Mouse (Mus musculus): Measurements from ENCODE around the gene Rpl7a.

Rpl7a gene

DNA sequence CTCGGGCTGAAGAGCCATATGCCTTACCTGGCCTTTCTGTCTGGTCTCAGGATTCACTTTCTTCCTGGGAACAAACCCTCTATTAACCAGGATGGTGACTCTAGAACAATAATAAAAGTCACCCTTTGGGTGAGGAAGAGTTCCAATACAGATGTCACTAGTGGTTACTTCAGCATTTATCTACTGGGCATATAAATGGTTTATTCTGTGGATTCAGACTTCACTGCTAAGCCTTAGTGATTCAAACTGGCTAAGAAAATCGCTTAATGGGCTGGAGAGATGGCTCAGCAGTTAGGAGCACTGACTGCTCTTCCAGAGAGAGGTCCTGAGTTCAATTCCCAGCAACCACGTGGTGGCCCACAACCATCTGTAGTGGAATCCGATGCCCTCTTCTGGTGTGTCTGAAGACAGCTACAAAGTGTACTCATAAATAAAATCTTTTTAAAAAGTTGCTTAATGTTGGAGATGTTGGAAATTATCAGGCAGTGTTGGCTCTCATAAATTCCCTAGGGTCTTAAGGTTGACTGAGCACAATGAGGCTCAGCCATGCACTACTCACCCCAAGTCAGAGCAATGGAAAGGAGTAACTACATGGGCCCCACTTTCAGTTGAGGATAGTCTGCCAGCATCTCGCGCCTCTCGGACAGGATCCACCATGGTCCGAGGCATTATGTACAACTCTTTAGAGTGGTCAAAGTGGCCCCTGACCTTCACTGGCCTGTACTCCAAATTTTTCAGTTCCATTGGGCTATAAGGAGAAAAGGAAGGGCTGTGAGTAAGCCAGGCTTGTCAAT is 3.8 kb downstream of the Rpl7a start:
- no peak for DNase-seq

DNA sequence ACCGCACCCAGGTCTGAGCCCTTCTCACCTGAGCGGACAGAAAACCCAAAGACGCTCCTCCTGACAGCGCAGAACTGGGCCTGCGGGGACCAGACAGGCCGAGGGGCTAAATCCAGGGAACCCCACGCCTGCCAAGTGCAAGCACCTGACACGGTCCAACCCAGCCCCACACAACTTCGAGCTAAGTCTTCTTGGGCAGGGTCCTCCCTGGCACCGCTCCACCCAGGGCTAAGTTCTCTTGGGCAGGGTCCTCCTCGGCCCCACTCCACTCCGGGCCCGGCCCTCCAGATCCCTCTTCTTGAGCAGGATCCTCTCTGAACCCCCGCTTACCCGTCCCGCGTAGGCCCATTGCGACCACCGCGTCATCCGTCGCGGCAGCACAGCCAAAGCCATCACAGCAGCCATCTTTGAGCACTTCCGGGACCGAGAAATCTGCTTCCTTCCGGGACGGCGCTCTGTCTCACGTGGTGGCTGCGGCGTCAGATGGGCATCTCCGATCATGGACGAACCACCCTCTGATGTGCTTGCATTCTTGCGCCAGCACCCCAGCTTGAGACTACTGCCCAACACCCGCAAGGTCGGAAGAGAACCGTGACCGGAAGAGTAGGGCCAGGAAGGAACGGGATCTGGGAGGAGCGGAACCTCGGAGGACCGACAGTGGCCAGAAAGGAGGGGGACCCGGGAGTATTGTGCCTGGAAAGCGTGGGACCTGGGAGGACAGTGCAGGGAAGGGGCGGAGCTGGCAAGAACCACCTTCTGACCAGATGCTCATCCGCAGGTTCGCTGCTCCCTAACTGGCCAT is 5.6 kb downstream of the Rpl7a start, which contains the start of the genes Surf2 and Surf1:
Surf2 (plus strand) TSS at position 441 of the 802 bp plus-strand sequence.
Surf1 (minus strand) TSS at position 604 of the 802 bp plus-strand sequence.
- DNase-seq = peak; percentile 81 to 83

DNA sequence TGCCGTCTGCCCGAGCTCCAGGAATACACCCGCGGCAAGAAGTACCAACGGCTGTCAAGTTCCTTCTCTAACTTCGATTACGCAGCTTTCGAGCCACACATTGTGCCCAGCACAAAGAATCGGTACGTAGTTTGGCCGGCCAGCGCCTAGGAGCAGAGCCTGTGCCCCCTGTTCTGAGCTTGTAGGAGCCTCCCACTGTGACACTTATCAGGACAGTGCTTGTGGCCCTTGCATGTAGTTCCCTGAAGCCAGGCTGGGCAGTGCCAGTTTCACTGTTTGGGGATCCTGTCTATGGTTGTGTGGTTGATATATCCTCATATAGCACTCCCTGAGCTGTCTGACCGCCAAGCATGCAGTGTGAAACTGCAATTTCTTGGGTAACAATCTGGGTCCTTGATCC is 6.2 kb downstream of the Rpl7a start:
- no peak for DNase-seq

DNA sequence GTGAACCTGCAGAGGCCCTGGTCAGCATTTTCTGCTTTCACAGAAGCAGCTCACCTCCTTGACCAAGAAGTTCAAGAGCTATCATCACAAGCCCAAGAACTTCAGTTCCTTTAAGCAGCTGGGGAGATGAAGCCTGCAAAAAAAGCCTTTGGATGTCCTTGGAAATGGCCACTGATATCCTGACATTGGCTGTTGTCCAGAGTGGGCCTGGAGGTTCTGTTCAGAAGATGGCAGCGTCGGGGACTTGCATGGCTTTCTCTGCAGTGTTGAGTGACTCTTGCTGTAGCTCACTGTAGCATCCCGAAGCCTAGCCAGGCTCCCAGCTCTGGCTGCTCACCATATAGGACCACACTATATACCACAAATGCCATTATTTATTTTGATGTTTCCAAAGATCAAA is 9.1 kb downstream of the Rpl7a start:
- no peak for DNase-seq

DNA sequence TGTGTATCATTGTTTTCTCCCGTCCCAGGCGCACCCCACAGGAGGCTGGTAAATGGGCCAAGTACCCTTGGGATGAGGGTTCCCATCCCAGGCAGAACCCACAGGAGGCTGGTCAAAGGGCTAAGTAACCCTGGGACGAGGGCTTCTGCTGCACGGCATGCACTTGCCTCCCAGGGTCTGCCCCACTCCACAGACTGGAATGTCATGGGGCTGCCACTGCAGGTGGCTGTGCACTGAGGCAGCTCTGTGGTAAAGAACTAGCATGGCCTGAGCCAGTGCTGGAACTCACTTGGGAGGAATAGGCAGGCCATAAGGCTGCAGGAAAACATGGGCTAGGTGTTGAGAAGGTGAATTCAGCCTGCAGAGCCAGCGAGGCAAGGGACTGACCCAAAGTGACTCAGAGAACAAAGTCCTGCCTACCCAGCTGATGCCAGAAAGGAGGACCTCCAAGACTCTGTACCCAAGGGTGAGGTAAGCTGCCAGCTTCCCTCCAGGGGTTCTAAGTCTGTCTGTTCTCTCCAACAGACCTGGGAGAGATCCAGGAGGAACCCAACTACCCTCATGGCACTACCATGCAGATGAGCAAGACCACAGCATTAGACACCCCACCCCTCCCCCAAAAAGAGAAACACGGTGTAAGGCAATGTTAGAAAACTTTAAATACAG is 9.8 kb downstream of the Rpl7a start:
- DNase-seq = no peak

DNA sequence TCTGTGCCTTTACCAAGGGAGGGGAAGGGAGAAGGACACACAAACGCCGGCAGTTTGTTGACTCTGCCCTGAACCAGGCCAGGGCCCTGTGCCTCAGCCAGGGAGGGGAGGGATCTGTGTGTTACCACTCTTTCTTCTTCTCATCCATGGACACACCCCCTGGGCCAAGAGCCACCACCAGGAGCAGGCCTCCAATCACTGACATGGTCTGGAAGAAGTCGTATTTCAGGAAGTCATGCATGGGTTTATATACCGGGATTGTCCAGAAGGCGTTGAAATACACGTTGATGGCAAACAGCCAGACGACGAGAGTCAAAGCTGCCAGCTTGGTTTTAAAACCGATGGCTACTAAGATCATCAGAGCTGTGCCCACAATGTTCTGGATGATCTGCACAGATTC is 11.2 kb downstream of the Rpl7a start:
- no peak for DNase-seq

DNA sequence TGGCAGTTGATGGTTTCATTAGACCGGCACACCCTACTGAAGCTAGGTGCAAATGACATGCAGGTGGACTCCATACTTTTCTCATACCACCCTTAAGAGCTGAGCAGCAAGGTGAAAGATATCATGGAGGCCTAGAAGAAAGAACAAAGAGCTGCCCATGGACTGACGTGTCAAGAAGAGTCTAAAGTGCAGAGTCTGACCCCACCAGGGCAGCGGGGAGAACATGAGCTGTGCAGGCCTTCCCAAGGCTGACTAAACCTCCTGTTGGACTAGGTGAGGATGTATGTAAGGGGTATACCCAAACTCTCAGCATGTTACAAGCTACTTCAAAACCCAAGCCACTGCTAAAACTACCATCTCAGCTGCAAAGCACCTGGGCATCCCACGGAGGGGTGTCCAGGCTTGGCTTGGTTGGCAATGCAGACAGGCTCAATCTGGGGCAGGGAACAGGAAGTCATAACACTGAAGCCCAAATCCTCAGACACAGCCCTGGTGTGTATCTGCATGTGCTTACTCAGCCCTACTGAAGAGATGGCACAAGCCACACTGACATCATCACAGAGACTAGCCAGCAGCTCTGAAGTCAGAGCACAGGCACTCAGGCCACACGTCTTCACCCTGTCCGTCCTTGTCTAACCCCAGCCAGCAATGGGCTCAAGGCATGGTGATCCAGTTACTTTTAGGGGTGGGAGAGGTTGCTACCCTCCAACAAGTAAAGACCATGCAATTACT is 17.3 kb downstream of the Rpl7a start:
- no peak for DNase-seq

DNA sequence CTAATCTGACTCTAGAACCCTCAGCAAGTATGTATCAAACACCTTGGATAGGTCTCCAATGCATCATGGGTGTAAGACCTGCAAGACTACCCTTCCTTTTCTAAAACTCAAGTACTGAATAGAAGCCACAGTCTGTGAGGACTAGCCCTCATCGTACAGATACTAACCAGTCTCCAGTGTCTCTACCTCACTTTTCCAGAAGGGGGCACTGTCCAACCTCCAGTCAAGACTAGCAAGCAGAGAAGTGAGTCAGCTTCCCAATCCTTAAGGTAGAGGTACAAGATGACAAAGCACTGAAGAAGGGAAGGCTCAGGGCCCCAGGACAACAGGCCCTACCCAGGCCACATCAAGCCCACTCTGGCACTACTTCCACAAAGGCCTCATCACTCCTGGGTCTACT is 19.8 kb downstream of the Rpl7a start:
- peak; percentile 70 to 81 for DNase-seq

DNA sequence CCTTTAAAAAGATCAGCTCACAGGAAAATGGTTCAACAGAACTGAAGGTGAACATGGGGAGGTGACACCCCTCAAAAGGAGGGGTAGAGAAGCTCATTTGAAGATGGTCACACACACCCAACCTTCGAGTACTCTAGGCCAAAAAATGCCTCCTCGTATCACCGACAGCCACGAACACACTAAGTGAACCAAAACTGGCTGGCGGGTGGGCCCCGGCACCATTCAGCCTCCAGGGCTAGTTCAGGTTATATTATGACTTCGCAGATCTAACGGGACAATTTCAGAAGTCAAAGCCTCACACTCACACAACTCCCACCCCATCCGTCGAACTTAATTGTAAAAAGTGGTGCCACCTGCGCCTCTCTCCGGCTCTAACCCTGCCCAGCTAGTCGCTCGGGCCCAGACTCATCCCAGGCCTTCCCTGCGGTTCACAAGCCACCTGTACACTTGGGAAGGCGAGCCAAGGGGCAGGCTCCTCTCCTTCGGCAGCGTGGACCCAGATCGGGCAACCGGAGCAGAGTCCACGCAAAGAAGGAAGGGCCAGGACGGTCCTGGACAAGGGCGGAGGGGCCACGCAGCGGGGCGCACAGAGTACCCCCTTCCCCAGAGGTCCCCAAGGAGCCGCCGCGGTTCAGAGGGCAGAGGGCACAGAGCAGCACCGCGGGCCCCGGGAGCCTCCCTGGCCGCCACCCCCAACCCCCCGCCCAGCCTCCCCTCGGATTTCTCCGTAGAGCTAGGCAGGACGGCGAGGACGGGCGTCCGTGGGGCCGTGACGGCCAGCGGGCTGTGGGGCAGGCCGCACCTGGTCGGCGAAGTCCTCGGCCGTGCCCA is 22.1 kb downstream of the Rpl7a start:
- peak; percentile 45 to 47 for DNase-seq

DNA sequence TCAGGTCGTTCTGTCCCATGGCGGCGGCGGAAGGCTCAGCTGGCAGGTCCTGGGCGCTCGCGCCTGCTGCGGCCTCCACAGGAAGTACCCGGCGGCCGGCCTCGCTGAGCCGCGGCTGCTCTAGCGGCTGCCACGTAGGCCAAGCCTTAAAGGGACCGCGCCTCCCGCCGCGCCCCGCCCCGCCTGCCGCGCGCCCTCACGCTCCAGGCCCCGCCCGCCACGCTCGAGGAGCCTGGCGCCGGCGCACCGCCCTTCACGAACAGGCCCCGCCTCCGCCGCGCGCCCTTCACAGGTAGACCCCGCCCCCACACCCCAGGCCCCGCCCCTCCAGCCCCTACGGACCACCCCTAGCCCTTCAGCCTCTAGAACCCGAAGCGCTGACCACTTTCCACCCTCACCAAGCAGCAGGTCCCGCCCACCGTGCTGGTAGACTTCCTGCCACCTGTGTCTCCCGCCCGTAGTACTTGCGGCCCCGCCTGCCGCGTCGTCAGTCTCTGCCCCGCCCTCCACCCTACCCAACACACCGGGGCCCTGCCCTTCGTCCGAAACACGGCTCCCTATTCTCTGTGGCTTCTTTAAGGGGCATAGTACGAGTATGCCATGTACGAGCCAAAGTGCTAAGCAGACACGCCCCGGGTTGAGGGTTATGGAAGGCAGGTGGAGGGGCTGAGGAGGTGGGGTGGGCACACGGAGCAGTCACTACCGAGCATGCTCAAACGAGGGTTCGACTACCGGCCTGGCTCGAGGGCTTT is 22.9 kb downstream of the Rpl7a start, which contains the start of the genes Surf4 and Stkld1:
Surf4 (minus strand) TSS at position 625 of the 752 bp plus-strand sequence.
Stkld1 (plus strand) TSS at position 744 of the 752 bp plus-strand sequence.
- peak; percentile 89 to 94 for DNase-seq

DNA sequence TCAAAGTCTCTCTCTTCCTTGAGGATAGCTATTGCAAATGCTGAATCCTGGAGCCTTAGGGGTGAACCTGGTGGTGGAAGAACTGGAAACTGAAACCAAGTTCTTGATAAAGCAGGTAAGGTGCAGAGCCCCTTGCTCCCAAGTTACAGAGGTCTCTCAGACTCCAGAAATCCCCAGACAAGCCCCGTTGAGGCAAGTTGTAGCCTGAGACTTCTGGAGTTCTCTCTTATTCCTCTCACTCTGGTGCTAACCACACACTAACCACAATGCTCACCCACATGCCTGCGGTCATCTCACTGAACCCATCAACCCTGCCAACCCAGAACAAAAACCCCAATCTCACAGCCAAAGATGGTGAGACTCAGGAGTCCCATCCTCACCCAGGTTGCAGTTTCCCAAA is 24.7 kb downstream of the Rpl7a start:
- DNase-seq = no peak

DNA sequence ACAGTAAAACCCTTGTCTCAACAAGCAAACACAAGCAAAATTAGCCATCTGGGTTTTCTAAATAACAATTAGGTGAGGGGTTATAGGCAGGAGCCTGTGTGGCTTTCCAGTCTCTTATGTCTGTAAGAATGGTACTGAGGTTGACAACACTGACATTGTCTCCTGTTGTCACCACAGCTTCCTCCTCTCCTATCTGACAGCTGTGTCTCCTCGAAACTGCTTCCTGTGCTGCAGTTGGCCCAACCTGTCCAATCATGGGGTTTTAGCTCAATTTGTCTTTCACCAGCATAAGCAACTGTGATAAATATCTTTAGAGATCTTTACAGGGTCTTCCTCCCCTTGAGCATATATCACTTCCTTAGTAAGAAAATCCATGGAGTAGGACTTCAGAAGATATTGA is 25.9 kb downstream of the Rpl7a start:
- DNase-seq = no peak

DNA sequence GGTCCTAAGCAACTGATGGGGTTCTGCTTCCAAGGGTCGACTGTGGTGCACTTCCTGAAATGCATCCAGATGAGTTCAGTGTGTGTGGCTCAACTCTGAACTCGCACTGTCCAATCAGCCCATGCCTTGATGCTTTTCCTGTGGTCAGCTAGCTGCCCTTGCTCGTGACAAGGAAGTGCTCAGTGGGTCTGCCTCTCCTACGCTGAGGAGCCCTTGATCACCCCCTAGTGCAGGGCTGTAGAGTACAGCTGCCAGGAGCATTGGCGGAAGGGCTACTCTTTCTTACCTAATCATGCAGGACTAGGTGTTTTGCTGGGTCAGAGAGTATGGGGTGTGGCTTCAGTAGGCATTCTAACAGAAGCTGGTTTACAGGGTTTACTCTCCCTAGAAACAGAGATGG is 31.0 kb downstream of the Rpl7a start:
- no peak for DNase-seq

DNA sequence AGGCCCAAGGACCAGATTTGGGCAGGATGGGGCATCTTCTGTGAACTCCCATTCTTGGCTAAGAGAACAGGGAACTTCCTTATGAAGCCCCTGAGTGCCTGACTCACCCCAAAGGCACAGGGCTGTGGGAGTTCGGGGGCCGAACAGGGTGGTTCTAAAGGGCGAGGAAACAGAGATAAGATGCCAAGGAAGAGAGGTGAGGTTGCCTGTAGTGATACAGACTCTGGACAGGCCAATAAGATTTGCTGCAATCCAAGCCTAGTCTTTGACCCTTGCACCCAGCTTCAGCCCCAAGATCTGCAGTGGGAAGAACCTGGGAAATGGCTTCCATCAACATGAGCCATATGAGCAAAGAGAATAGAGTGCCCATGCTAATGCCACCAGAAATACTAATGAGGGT is 32.7 kb downstream of the Rpl7a start:
- DNase-seq = no peak

DNA sequence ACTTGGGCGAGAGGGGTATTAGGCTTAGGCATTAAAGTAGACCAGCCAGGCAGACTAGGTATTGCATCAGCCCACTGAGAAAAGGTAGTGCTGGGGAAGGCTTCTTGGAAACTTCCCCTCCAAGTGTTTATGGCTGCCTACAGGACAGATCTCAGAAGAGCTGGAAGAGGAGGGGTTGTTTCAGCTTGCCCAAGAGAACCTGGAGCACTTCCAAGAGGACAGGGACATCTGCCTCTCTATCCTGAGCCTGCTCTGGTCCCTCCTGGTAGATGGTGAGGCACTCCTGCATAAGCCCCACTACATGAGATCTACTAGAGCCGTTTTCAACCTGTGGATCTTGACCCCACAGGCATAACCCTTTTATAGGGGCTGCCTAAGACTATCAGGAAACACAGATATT is 39.8 kb downstream of the Rpl7a start:
- DNase-seq = no peak

DNA sequence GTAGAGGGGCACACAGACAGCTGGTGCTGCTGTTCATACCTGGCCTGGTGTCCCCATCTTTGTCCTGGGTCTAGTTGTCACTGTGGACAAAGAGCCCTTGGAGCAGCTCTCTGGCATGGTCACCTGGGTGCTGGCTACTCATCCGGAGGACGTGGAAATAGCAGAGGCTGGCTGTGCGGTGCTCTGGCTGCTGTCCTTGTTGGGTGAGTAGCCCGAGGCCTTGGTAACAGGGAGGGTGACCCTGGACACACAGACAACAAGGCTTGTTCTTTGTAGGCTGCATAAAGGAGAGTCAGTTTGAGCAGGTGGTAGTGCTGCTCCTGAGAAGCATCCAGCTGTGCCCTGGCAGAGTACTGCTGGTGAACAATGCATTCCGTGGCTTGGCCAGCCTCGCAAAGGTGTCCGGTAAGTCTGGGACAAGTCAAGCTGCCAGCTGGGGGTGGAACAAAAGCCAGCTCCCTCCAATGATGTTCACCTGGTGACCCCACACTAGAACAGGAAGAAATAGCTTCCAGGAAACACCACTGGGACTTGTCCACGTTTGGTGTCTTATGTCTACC is 40.9 kb downstream of the Rpl7a start:
- DNase-seq = no peak

DNA sequence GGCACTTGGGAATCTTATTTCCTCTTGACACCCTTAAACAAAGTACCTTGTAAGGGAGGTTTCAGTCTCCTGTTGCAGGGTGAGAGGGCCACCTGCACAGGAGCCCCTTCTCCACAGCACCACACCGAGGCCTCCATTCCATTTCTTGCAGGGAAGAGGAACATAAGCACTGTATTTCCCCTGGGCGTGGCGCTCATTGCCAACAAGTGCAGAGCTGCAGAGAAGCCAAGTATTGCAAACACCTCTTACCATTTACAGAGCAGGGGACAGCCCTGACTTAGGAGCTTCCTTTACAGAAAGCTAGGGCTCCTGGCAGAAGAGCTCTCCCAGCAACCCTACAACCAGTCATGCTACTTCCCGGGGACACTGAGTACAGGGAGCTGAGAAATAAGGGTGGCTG is 41.6 kb downstream of the Rpl7a start:
- no peak for DNase-seq

DNA sequence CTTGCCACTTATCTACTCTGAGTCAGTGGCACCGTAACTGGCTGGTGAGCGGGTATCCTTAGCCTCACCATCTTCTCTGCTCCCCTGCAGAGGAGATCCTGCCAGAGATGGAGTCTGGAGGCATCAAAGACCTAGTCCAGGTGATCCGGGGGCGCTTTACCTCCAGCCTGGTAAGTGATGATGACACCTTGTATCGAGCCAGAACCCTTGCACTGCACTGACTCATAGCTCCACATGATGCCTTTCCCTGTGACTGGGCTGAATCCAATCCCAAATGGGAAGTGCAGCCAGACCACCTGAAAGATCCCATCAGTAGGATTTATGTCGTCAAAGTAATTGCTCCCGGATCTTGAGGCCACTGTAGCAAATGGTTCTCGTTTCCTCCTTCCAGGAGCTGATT is 42.3 kb downstream of the Rpl7a start:
- peak in 1 of 2 experiments; percentile 20 for DNase-seq

DNA sequence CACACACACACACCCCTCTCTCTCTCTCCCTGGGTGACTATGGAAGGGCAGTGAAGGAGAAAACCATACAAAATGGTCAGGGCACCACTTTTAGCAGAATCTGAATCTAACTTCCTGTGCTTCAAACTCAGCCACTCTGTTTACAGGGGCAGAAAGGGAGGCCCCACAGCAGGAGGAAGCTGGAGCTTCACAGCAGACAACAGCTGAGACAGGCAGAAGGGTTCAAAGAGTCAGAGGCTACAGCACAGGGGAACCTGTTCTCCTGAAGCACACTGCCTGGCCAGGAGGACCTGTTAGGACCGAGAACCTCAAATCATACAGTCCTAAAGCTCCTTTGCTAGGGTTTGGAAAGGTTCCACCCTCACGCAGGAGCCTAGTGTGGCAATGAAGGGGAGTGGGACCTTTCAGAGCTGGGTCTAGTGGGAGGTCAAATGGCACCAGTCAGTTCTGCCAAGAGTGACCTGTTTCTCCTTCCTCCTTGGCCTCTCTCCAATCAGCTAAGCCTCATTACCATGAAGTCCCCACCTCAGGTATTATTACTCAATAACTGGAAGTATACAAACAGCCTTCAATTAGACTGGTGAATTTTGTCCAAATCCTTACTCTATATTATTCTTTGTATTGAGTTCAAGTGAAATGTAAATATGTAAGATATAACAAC is 44.3 kb downstream of the Rpl7a start:
- DNase-seq = no peak

Measured in cerebellum, postnatal 36 days (tissue).